In the genomic region with DNA sequence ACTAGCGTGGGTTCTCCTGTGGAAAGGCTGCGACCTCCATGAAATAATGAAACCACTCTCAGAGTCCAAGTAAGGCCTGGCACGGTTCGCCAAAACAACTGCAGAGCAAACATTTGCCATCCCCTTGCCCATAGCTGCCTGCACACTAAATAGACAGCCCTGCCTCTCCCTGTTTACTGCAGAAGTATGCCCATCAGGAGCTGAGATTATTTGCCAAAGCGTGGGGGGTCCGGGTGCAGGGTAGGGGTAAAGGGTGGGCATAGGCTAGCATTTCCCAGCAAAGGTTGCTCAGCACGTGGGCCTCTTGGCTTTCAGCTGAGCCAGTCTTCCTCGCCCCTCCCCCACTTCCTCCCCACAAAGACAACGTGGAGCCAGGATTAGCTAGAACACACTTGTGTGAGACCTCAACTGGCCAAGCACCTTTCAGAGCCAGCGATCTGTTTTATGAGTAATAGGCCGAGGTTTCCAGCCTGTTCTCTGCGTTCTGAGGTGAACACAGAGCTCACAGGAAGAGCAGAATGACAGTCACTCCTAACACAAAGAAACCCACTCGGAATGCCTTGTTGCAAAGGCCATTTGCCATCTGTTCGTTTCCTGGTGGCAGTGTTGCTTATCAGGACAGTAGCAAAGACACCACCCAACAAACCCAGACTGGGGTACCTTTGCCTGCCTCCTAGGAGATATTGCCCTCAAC, we compare ENCODE assay signal across 7 mouse cellular contexts. TPM values are rescaled to one million over a fixed set of nuclear protein-coding genes. Genes with fewer than 3 reads are reported as not detected.
DNase-seq lines count a peak whose midpoint lies in the region; ATAC-seq and TF ChIP-seq lines count a peak whose summit lies in the region.

No protein-coding gene starts in this region.

- H3K79me2 ChIP-seq in heart, adult 2 months (replicated peaks; ENCODE audit: control insufficient read depth, insufficient read depth, low read length), result no peaks in the 10 kb centered on the region

- peak overlapping the region; percentile 4; the same call in 1 of the 2 replicates for H3K9ac ChIP-seq in heart, adult 2 months (ENCODE audit: low read depth, low read length)
- H3K9ac ChIP-seq in limb, embryonic 15.5 days, result no peak overlapping the region
- H3K9ac ChIP-seq in midbrain, embryonic 13.5 days (replicated peaks), result no peak overlapping the region

- H3K4me3 ChIP-seq in bone marrow, adult 2 months (replicated peaks; ENCODE audit: control insufficient read depth, low read depth, low read length), result no peak overlapping the region
- no peak overlapping the region for H3K4me3 ChIP-seq in embryonic facial prominence, embryonic 10.5 days
- 0 out of 2 replicates have a peak overlapping the region, but pooled peaks have one; percentile 9 for H3K4me3 ChIP-seq in heart, adult 2 months
- H3K4me3 ChIP-seq in limb, embryonic 15.5 days, result no peak overlapping the region
- H3K4me3 ChIP-seq in midbrain, embryonic 13.5 days (replicated peaks), result no peak overlapping the region

- no peaks in the 10 kb centered on the region for H3K36me3 ChIP-seq in embryonic facial prominence, embryonic 10.5 days (replicated peaks)
- peaks cover 7% of the 10 kb centered on the region; the same call in 1 of the 2 replicates for H3K36me3 ChIP-seq in heart, adult 2 months (ENCODE audit: control insufficient read depth, insufficient read depth, low read length)
- no peaks in the 10 kb centered on the region for H3K36me3 ChIP-seq in limb, embryonic 15.5 days
- no peaks in the 10 kb centered on the region for H3K36me3 ChIP-seq in midbrain, embryonic 13.5 days

- DNase-seq in embryonic facial prominence, embryonic 10.5 days (ENCODE audit: low spot score), result peak; percentile 33
- peak; percentile 84 to 90 for DNase-seq in heart, adult 2 months
- DNase-seq in kidney, adult 18-20 months, result peak; percentile 76
- peak; percentile 9 to 27 for DNase-seq in spleen, postnatal 14 days (ENCODE audit: low spot score in 2 of 2)

- intact Hi-C loops in heart, adult 2 months (cut with DNase I), result loop anchor here (2.0 kb wide), 2 partner anchors 23 to 87 kb away; no protein-coding TSS in a partner anchor

- H3K4me2 ChIP-seq in limb, embryonic 15.5 days, result peak overlapping the region; percentile 34
- no peak overlapping the region for H3K4me2 ChIP-seq in midbrain, embryonic 13.5 days (replicated peaks)

- TF ChIP-seq POLR2A in bone marrow, adult 2 months (IDR thresholded peaks at IDR 0.05; ENCODE audit: borderline replicate concordance, control insufficient read depth, low read depth, low read length), result no peak
- TF ChIP-seq POLR2A in heart, adult 2 months (IDR thresholded peaks at IDR 0.05; ENCODE audit: insufficient read depth, low read depth, low read length), result 0 out of 2 replicates have a peak, but pooled peaks have one; percentile 35

- H3K27ac ChIP-seq in bone marrow, adult 2 months (ENCODE audit: control insufficient read depth, insufficient read depth, low read depth, low read length, poor library complexity), result peak overlapping the region; percentile 76
- peak overlapping the region; percentile 75 for H3K27ac ChIP-seq in embryonic facial prominence, embryonic 10.5 days (replicated peaks)
- peak overlapping the region; percentile 95 for H3K27ac ChIP-seq in heart, adult 2 months
- H3K27ac ChIP-seq in limb, embryonic 15.5 days, result peak overlapping the region; percentile 75
- H3K27ac ChIP-seq in midbrain, embryonic 13.5 days, result no peak overlapping the region

- peak; percentile 61; the same call in 1 of the 2 replicates for ATAC-seq in limb, embryonic 15.5 days (ENCODE audit: insufficient number of reproducible peaks, low FRiP score, low TSS enrichment, low read depth)
- ATAC-seq in midbrain, embryonic 13.5 days, result peak; percentile 49; the same call in 1 of the 2 replicates

- H3K27me3 ChIP-seq in embryonic facial prominence, embryonic 10.5 days (replicated peaks; ENCODE audit: low read depth, poor library complexity, severe bottlenecking), result no peaks in the 10 kb centered on the region
- H3K27me3 ChIP-seq in heart, adult 2 months (ENCODE audit: control insufficient read depth, insufficient read depth, low read length), result no peaks in the 10 kb centered on the region
- H3K27me3 ChIP-seq in limb, embryonic 15.5 days, result no peaks in the 10 kb centered on the region
- no peaks in the 10 kb centered on the region for H3K27me3 ChIP-seq in midbrain, embryonic 13.5 days

- TF ChIP-seq EP300 in heart, adult 2 months (IDR thresholded peaks at IDR 0.05; ENCODE audit: insufficient read depth, low read depth, low read length), result peak; percentile 93

- H3K9me3 ChIP-seq in embryonic facial prominence, embryonic 10.5 days, result no peaks in the 10 kb centered on the region
- no peaks in the 10 kb centered on the region for H3K9me3 ChIP-seq in limb, embryonic 15.5 days
- no peaks in the 10 kb centered on the region for H3K9me3 ChIP-seq in midbrain, embryonic 13.5 days

- 30% methylated on average over 14 of the region's 14 CpGs for WGBS in bone marrow, adult 2 months
- WGBS in embryonic facial prominence, embryonic 10.5 days, result 65% methylated on average over 14 of the region's 14 CpGs
- 21% methylated on average over 14 of the region's 14 CpGs for WGBS in heart, adult 2 months
- 29% methylated on average over 14 of the region's 14 CpGs for WGBS in limb, embryonic 15.5 days
- WGBS in midbrain, embryonic 13.5 days, result 63% methylated on average over 14 of the region's 14 CpGs

- peaks cover 6% of the 10 kb centered on the region for H3K4me1 ChIP-seq in bone marrow, adult 2 months (ENCODE audit: control insufficient read depth, insufficient read depth, low read length)
- peaks cover 20% of the 10 kb centered on the region for H3K4me1 ChIP-seq in embryonic facial prominence, embryonic 10.5 days
- peaks cover 15% of the 10 kb centered on the region for H3K4me1 ChIP-seq in heart, adult 2 months (ENCODE audit: control insufficient read depth, insufficient read depth, low read length)
- H3K4me1 ChIP-seq in limb, embryonic 15.5 days, result peaks cover 25% of the 10 kb centered on the region
- H3K4me1 ChIP-seq in midbrain, embryonic 13.5 days (replicated peaks), result peaks cover 14% of the 10 kb centered on the region

- TF ChIP-seq CTCF in bone marrow, adult 2 months (IDR thresholded peaks at IDR 0.05; ENCODE audit: control insufficient read depth, insufficient read depth, low read length), result no peak
- no peak for TF ChIP-seq CTCF in heart, adult 2 months (IDR thresholded peaks at IDR 0.05)

RNA-seq across cellular contexts. Expression of gene Cep85l, which starts 55.6 kb away (rescaled TPM):
- polyA plus RNA-seq in bone marrow, adult 2 months (2011; ENCODE audit: insufficient read depth, insufficient read length, low replicate concordance, missing spikeins), result 3.3 and 5.4 TPM in 2 replicates
- 4.9 and 5.1 TPM in 2 replicates for polyA plus RNA-seq in embryonic facial prominence, embryonic 10.5 days (2016; fragmentation: Nextera tagmentation; extraction: Ambion mirVana)
- 10 to 100 TPM; 16.2 to 16.5 TPM for total RNA-seq in heart, adult 2 months (2021)
- 4.3 and 8.3 TPM in 2 replicates for polyA plus RNA-seq in heart, adult 2 months (2012; rRNA removed)
- 5.9 and 6.8 TPM in 2 replicates for polyA plus RNA-seq in limb, embryonic 15.5 days (2015; fragmentation: Nextera tagmentation; extraction: Ambion mirVana)
- 5.1 and 5.6 TPM in 2 replicates for polyA plus RNA-seq in midbrain, embryonic 13.5 days (2015; fragmentation: Nextera tagmentation; extraction: Ambion mirVana)

Comparison
In these comparisons a context has a peak if more than half of its experiments do, and no peak if none do; other contexts are left out.
1. DNase-seq: peak in every context shown above with its lines; median percentile 87 in heart, adult 2 months; 76 in kidney, adult 18-20 months; 33 in embryonic facial prominence, embryonic 10.5 days; 18 in spleen, postnatal 14 days.